Mouse (Mus musculus) myocyte (in vitro differentiated cells): ENCODE data around the gene Rsad1. TPM values are rescaled to one million over a fixed set of nuclear protein-coding genes. Genes with fewer than 3 reads are reported as not detected.

Source experiments
- H3K27me3 ChIP-seq: one replicate; pipeline ENCODE4 v1.6.1; 2011; ENCODE audit not compliant: control insufficient read depth, insufficient read depth, insufficient read length
- H3K36me3 ChIP-seq: one replicate; pipeline ENCODE4 v1.6.1; 2011; ENCODE audit not compliant: control insufficient read depth, insufficient read depth
- H3K4me2 ChIP-seq: one replicate; pipeline ENCODE4 v1.6.1; 2011; ENCODE audit warnings: low read depth, control low read depth
- H3K4me3 ChIP-seq: one replicate; pipeline ENCODE4 v1.5.1; 2011; ENCODE audit warnings: mild to moderate bottlenecking, control low read depth, moderate library complexity
- H3K79me2 ChIP-seq: one replicate; pipeline ENCODE4 v1.6.1; 2011; ENCODE audit not compliant: control insufficient read depth, insufficient read depth
- H3ac ChIP-seq: one replicate; pipeline ENCODE4 v1.6.1; 2011; ENCODE audit not compliant: control insufficient read depth, insufficient read length
- CEBPB ChIP-seq: IDR thresholded peaks from 2 replicates; pipeline ENCODE4 v1.6.1; 2011; ENCODE audit warnings: mild to moderate bottlenecking, moderate library complexity; ENCODE audit not compliant: poor library complexity, insufficient read depth, severe bottlenecking
- E2F4 ChIP-seq: IDR thresholded peaks from one replicate; pipeline ENCODE4 v1.6.1; 2011; ENCODE audit warnings: mild to moderate bottlenecking, control low read depth, moderate library complexity; ENCODE audit not compliant: insufficient read depth
- MAX ChIP-seq: IDR thresholded peaks from one replicate; pipeline ENCODE4 v1.6.1; 2011; ENCODE audit warnings: low read depth, mild to moderate bottlenecking, control low read depth
- MYOD1 ChIP-seq, 3 experiments: IDR thresholded peaks; one replicate each; pipeline ENCODE4 v1.6.1; 2011; ENCODE audit warnings: control low read depth in 2 of 3, low read depth in 2 of 3, mild to moderate bottlenecking in 2 of 3, moderate library complexity in 1 of 3; ENCODE audit not compliant: insufficient read length in 2 of 3, control insufficient read depth in 1 of 3
- MYOG ChIP-seq, 3 experiments: IDR thresholded peaks; one replicate each; pipeline ENCODE4 v1.6.1; 2011; ENCODE audit warnings: control low read depth in 2 of 3, low read depth in 2 of 3, mild to moderate bottlenecking in 2 of 3; ENCODE audit not compliant: insufficient read length in 2 of 3, control insufficient read depth in 1 of 3, insufficient read depth in 1 of 3
- POLR2A ChIP-seq: IDR thresholded peaks from one replicate; pipeline ENCODE4 v1.6.1; 2011; ENCODE audit warnings: low read depth, mild to moderate bottlenecking, control low read depth, moderate library complexity; ENCODE audit not compliant: insufficient read length
- POLR2AphosphoS2 ChIP-seq: IDR thresholded peaks from one replicate; pipeline ENCODE4 v1.6.1; 2011; ENCODE audit warnings: low read depth, control low read depth; ENCODE audit not compliant: insufficient read length
- REST ChIP-seq: IDR thresholded peaks from one replicate; pipeline ENCODE4 v1.6.1; 2011; ENCODE audit warnings: mild to moderate bottlenecking, control low read depth, moderate library complexity; ENCODE audit not compliant: insufficient read depth, insufficient read length
- SRF ChIP-seq: IDR thresholded peaks from one replicate; pipeline ENCODE4 v1.6.1; 2011; ENCODE audit warnings: low read depth; ENCODE audit not compliant: control insufficient read depth, insufficient read length
- TCF12 ChIP-seq: IDR thresholded peaks from one replicate; pipeline ENCODE4 v1.6.1; 2011; ENCODE audit warnings: mild to moderate bottlenecking, control low read depth; ENCODE audit not compliant: poor library complexity, insufficient read depth, severe bottlenecking
- TCF3 ChIP-seq: IDR thresholded peaks from one replicate; pipeline ENCODE4 v1.6.1; 2011; ENCODE audit warnings: low read depth, control low read depth; ENCODE audit not compliant: insufficient read length
- USF1 ChIP-seq: IDR thresholded peaks from one replicate; pipeline ENCODE4 v1.6.1; 2011; ENCODE audit warnings: low read depth, mild to moderate bottlenecking, control low read depth, moderate library complexity
- polyA plus RNA-seq: library from polyadenylated mRNA; unstranded; fragments of >200 nt; fragmentation: generic; extraction: Trizol; gene quantifications from one replicate; pipeline ENCODE4 v1.2.1, GENCODE M21; 2012; ENCODE audit warnings: missing spikeins

Rsad1 gene
- polyA plus RNA-seq, 1 experiment = 3.7 TPM

GRCm38 (mm10) chr11:94538733-94539292 lies 10.2 kb downstream of the Rsad1 start:
- no peaks in the 10 kb centered on the region for H3K79me2 ChIP-seq
- TF ChIP-seq POLR2AphosphoS2 (no peak), MYOG (IDR thresholded peaks at IDR 0.05; ENCODE audit: control insufficient read depth in 1 of 3, insufficient read depth in 1 of 3, insufficient read length in 2 of 3, low read depth in 2 of 3) (no peak), CEBPB (no peak), REST (no peak), MAX (no peak), POLR2A (no peak), TCF12 (no peak), TCF3 (no peak), MYOD1 (IDR thresholded peaks at IDR 0.05; ENCODE audit: control insufficient read depth in 1 of 3, insufficient read length in 2 of 3, low read depth in 2 of 3) (no peak), E2F4 (no peak), USF1 (no peak), SRF (no peak)
- H3K27me3 ChIP-seq = no peaks in the 10 kb centered on the region
- H3ac ChIP-seq = no peak overlapping the region
- H3K36me3 ChIP-seq = no peaks in the 10 kb centered on the region
- no peak overlapping the region for H3K4me3 ChIP-seq
- no peak overlapping the region for H3K4me2 ChIP-seq

DNA sequence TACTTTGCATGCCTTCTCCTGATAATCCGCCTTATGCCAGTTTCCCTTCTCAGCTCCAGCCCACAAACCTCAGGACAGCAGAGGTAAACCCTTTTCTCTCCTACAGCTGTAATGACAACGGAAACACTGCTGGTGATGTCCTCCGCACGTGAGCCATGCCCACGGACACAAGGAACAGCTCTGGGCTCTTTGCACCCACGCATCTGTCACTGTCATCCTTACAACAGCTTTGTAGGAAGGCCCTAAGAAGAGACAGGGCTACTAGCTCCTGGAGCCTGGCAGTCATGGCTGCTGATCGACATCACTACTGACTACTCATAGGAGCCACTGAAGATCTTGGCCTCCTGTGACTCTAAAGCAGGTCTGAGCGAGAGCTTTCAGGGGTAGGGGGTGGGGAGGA lies 15.9 kb downstream of the Rsad1 start:
- TF ChIP-seq TCF3 (no peak), MAX (no peak), MYOG (IDR thresholded peaks at IDR 0.05; ENCODE audit: control insufficient read depth in 1 of 3, insufficient read depth in 1 of 3, insufficient read length in 2 of 3, low read depth in 2 of 3) (no peak), USF1 (no peak), REST (no peak), POLR2AphosphoS2 (no peak), POLR2A (no peak)

DNA sequence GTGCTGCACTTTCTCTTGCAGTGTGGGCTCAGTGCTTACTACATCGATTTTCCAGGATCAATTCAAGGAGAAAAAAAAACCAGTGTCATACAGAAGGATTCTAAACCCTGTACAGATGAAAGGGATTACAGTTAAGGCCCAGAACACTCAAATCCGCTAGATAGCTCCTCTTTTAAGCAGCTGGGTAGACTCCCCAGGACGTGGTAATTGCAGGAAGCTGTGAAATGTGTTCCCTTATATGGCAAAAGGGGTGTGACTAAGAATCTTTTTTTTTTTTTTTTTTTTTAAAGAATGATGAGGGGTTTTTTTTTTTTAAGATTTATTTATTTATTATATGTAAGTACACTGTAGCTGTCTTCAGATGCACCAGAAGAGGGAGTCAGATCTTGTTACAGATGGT lies 20.2 kb downstream of the Rsad1 start:
- no peaks in the 10 kb centered on the region for H3K27me3 ChIP-seq
- H3K4me3 ChIP-seq = no peak overlapping the region
- TF ChIP-seq CEBPB = no peak
- no peak for TF ChIP-seq SRF
- no peak for TF ChIP-seq E2F4
- no peak for TF ChIP-seq TCF12
- TF ChIP-seq MAX = no peak
- TF ChIP-seq USF1 = no peak
- TF ChIP-seq MYOG (IDR thresholded peaks at IDR 0.05; ENCODE audit: control insufficient read depth in 1 of 3, insufficient read depth in 1 of 3, insufficient read length in 2 of 3, low read depth in 2 of 3) = no peak
- no peak for TF ChIP-seq REST
- no peak overlapping the region for H3K4me2 ChIP-seq
- H3ac ChIP-seq = no peak overlapping the region
- H3K36me3 ChIP-seq = no peaks in the 10 kb centered on the region
- H3K79me2 ChIP-seq = no peaks in the 10 kb centered on the region

More for the DNA sequence above, 15.9 kb downstream of the Rsad1 start:
- H3K36me3 ChIP-seq = no peaks in the 10 kb centered on the region
- no peaks in the 10 kb centered on the region for H3K79me2 ChIP-seq
- no peaks in the 10 kb centered on the region for H3K27me3 ChIP-seq
- no peak overlapping the region for H3K4me2 ChIP-seq
- H3ac ChIP-seq = no peak overlapping the region
- H3K4me3 ChIP-seq = no peak overlapping the region

DNA sequence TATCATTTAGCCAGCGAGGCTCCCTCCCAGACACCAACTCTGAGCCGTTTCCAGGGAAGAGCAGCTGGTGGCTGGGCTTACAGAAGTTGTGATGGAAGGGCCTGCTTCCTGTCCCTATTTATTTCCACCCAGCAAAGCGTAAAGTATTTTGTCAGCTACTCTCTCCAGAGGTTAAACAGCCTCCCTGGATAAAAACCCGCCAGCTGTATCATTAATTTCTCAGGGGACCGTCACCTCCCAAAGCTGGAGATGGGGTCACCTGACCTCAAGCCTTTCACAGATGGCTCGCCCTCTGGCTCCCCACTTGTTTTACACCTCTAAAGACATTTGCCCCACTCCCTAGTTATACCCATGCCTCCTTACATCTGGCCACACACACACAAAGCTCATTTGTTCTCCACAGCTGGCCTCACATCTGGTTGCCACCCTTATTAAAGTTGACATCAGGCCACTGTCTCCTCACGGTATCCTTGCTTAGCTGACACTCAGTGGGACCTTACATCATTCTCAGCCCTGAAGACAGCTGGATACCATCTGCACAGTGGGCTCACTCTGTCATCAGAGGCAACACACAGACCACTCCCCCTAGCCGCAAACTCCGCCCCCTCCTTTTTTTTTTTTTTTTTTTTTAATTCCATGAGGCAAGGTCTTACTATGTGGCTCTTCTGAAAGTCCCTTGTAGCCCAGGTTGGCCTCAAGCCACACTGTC lies 22.7 kb downstream of the Rsad1 start:
- Histone ChIP-seq H3K79me2 (no peaks in the 10 kb centered on the region), H3K4me2 (peak overlapping the region; percentile 21), H3K36me3 (no peaks in the 10 kb centered on the region), H3K27me3 (peaks cover 4% of the 10 kb centered on the region), H3K4me3 (no peak overlapping the region), H3ac (no peak overlapping the region)
- no peak for TF ChIP-seq TCF3
- no peak for TF ChIP-seq REST
- TF ChIP-seq CEBPB = no peak
- TF ChIP-seq E2F4 = no peak
- TF ChIP-seq POLR2A = no peak
- peak in 1 of 3 experiments; percentile 35 for TF ChIP-seq MYOG (IDR thresholded peaks at IDR 0.05; ENCODE audit: control insufficient read depth in 1 of 3, insufficient read depth in 1 of 3, insufficient read length in 2 of 3, low read depth in 2 of 3)
- TF ChIP-seq TCF12 = no peak
- TF ChIP-seq MYOD1 (IDR thresholded peaks at IDR 0.05; ENCODE audit: control insufficient read depth in 1 of 3, insufficient read length in 2 of 3, low read depth in 2 of 3) = peak in 1 of 3 experiments; percentile 56
- TF ChIP-seq USF1 = no peak
- TF ChIP-seq SRF = no peak

DNA sequence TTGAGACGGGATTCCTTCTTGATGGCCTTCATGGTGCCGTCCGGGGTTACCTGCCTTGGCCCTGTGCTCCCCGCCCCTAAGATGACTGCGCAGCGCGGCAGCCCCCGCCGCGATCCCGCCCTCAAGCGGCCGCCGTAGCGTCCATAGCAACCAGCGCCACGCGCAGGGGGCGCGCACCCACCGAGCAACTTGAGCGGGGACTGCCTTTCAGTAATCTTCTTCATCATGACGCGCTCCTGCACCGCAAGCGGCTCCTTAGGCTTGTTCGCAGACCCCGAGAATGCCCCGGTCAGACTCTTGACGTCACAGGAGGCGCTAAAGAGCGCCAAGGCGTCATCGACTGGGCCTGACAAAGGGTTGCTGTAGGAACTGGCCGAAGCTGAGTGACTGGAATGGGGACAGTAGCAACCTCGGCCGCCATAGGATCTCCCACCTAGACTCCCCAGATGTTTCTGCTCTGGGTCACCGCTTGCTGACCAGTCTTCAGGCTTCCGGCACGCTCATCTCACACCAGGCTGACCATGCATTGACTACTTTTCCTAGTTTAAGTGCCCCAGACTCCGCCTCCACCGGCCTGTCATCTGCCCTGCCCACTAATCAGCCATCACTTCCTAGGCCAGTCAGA lies 27.7 kb downstream of the Rsad1 start, which contains the start of gene Mycbpap:
Mycbpap (minus strand) TSS at position 524 of the 625 bp plus-strand sequence.
- H3K79me2 ChIP-seq = no peaks in the 10 kb centered on the region
- no peak for TF ChIP-seq TCF3
- no peak for TF ChIP-seq MAX
- no peak for TF ChIP-seq POLR2AphosphoS2
- no peak for TF ChIP-seq REST
- no peak for TF ChIP-seq CEBPB
- TF ChIP-seq POLR2A = no peak
- no peak for TF ChIP-seq MYOD1 (IDR thresholded peaks at IDR 0.05; ENCODE audit: control insufficient read depth in 1 of 3, insufficient read length in 2 of 3, low read depth in 2 of 3)
- TF ChIP-seq TCF12 = no peak
- no peak for TF ChIP-seq SRF
- no peak for TF ChIP-seq MYOG (IDR thresholded peaks at IDR 0.05; ENCODE audit: control insufficient read depth in 1 of 3, insufficient read depth in 1 of 3, insufficient read length in 2 of 3, low read depth in 2 of 3)
- TF ChIP-seq USF1 = no peak
- no peak for TF ChIP-seq E2F4
- H3K36me3 ChIP-seq = no peaks in the 10 kb centered on the region
- no peak within 1 kb of the TSS for H3K4me3 ChIP-seq
- peaks cover 10% of the 10 kb centered on the region for H3K27me3 ChIP-seq
- H3K4me2 ChIP-seq = no peak within 1 kb of the TSS
- no peak within 1 kb of the TSS for H3ac ChIP-seq
